Mouse (Mus musculus) liver, embryonic 16.5 days (tissue): ENCODE data around the gene Hsd3b4. TPM values are rescaled to one million over a fixed set of nuclear protein-coding genes. Genes with fewer than 3 reads are reported as not detected.
A peak's percentile ranks its signal among the peaks of the same experiment; 100 is the strongest.
"Not testable (repeated sequence)": the region's sequence is repeated elsewhere in the genome, so short reads cannot be mapped to it uniquely, and the experiment has no call there.

Experiments
- ATAC-seq: fragments of 200-750 bp; cut with Nextera tagmentation; 2 replicates; pipeline ENCODE4 v1.8.0; 2017; ENCODE audit warnings: low read depth, mild to moderate bottlenecking, moderate number of reproducible peaks, moderate library complexity
- H3K27ac ChIP-seq: fragments of 300-500 bp; sonication (generic); 2 replicates; pipeline ENCODE4 v1.5.1; 2014; ENCODE audit warnings: mild to moderate bottlenecking, low read length
- H3K27me3 ChIP-seq: fragments of 300-500 bp; sonication (generic); 2 replicates; pipeline ENCODE4 v1.6.1; 2014; ENCODE audit warnings: low read depth, low read length, mixed read lengths; ENCODE audit not compliant: control insufficient read depth, insufficient read depth
- H3K36me3 ChIP-seq: fragments of 300-500 bp; sonication (generic); 2 replicates; pipeline ENCODE4 v1.6.1; 2014; ENCODE audit warnings: mild to moderate bottlenecking; ENCODE audit not compliant: control insufficient read depth, insufficient read depth
- H3K4me1 ChIP-seq: fragments of 300-500 bp; sonication (generic); 2 replicates; pipeline ENCODE4 v1.6.1; 2014; ENCODE audit warnings: low read depth, low read length, mixed read lengths; ENCODE audit not compliant: control insufficient read depth
- H3K4me2 ChIP-seq: fragments of 300-500 bp; sonication (generic); 2 replicates; pipeline ENCODE4 v1.6.1; 2014; ENCODE audit warnings: low read depth, low read length, mixed read lengths
- H3K4me3 ChIP-seq: fragments of 300-500 bp; sonication (generic); 2 replicates; pipeline ENCODE4 v1.5.1; 2014; ENCODE audit warnings: low read depth, mild to moderate bottlenecking, low read length
- H3K9ac ChIP-seq: fragments of 300-500 bp; sonication (generic); 2 replicates; pipeline ENCODE4 v1.6.1; 2014; ENCODE audit warnings: low read depth, low read length
- H3K9me3 ChIP-seq: fragments of 300-500 bp; sonication (generic); replicated peaks from 2 replicates; pipeline ENCODE4 v1.6.1; 2016; ENCODE audit warnings: low read length; ENCODE audit not compliant: control insufficient read depth
- WGBS: fragments of 180-500 bp; shearing (Covaris S2); extraction: QIAGEN DNeasy Blood & Tissue Kit; methylation state at CpG from one replicate; pipeline ENCODE4 v1.1.7; 2014; ENCODE audit not compliant: insufficient replicate concordance; 5-methylcytosine and 5-hydroxymethylcytosine counted together
- polyA plus RNA-seq: library from polyadenylated mRNA; unstranded; fragments of >200 nt; fragmentation: Nextera tagmentation; extraction: Ambion mirVana; gene quantifications from 2 replicates; pipeline ENCODE4 v1.2.1, GENCODE M21; 2015

The Hsd3b4 gene
- polyA plus RNA-seq, result 0.12 TPM in 1 of 2 replicates, not detected in the other

GRCm38 (mm10) chr3:98510414-98510813, at the start of gene Hsd3b4:
Gene Hsd3b4, minus strand, starts transcription at chr3:98510514.
- H3K4me2 ChIP-seq, H3K4me3 ChIP-seq, H3K27me3 ChIP-seq, H3K9ac ChIP-seq, H3K9me3 ChIP-seq, ATAC-seq, H3K4me1 ChIP-seq, H3K27ac ChIP-seq, H3K36me3 ChIP-seq: not testable (repeated sequence)
- no CpG with 5 or more reads among the region's 1 CpGs for WGBS

DNA sequence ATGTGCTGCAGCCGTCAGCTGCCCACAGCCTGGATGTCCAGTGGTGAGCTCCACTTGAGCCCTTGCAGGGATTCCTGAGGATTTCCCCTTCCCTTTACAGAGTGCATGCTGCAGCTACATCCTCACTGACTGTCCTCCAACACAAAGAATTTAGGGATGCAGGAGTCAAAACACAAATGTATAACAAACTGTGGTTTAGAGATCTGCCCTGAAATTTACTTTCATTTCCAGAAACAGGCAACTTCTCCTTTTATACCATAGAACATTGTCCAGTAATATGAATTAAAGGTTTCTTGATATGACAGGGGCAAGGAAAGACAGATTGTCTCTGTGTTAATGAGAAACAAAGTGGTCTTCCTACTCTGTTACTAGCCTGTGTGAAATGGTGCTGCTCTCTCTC, 40.5 kb upstream of the Hsd3b4 start:
- H3K36me3 ChIP-seq, H3K27ac ChIP-seq, ATAC-seq, H3K4me3 ChIP-seq, H3K4me2 ChIP-seq, H3K27me3 ChIP-seq, H3K4me1 ChIP-seq, H3K9me3 ChIP-seq, H3K9ac ChIP-seq: not testable (repeated sequence)
- WGBS, result no CpG with 5 or more reads among the region's 1 CpGs

DNA sequence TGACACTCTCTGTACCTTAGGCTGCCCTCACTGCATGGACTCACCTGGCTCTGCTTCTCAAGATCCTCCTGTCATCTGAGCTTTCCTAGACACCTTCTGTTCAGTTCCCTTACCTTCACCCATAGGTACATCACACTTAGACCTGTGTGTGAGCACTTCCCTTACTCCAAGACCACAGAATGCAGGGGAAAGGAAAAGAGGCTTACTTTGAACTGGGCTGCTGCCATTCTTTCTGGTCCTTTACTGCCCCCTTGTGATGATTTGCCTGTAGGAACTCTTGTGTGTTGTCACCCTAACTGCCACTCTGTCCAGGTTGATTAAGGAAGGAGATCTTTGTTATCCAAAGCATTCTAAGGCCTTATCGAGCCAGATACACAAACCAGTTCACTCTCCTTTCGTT, 39.9 kb upstream of the Hsd3b4 start:
- not testable (repeated sequence) for H3K9ac ChIP-seq, H3K4me1 ChIP-seq, H3K27me3 ChIP-seq, H3K27ac ChIP-seq, H3K4me2 ChIP-seq, H3K9me3 ChIP-seq, H3K4me3 ChIP-seq, H3K36me3 ChIP-seq
- no CpG with 5 or more reads among the region's 2 CpGs for WGBS
- 0 out of 2 replicates have a peak, but pooled peaks have one; percentile 30 for ATAC-seq

DNA sequence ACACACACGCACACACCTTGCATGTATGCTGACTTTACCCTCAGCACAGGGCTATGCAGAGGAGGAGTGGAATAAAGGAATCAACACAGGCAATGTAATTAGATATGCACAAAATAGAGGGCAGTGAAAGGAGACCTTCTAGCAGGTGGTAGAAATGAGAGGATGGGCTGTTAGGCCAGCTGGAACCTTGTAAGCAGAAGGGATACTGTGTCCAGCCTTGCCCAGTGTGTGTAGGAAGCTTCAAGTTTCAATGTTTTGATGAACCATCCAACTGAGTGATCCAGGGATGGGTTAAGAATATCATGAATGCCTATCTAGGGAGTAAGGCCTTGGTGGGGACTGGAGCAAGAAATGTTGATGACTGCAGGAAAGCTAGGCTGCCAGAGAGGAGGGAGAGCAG, 38.2 kb upstream of the Hsd3b4 start:
- H3K4me3 ChIP-seq, H3K27me3 ChIP-seq, H3K4me1 ChIP-seq, H3K4me2 ChIP-seq, H3K9ac ChIP-seq, H3K36me3 ChIP-seq, H3K9me3 ChIP-seq, ATAC-seq, H3K27ac ChIP-seq: not testable (repeated sequence)
- WGBS, result 60% methylated on average over 1 of the region's 1 CpGs

DNA sequence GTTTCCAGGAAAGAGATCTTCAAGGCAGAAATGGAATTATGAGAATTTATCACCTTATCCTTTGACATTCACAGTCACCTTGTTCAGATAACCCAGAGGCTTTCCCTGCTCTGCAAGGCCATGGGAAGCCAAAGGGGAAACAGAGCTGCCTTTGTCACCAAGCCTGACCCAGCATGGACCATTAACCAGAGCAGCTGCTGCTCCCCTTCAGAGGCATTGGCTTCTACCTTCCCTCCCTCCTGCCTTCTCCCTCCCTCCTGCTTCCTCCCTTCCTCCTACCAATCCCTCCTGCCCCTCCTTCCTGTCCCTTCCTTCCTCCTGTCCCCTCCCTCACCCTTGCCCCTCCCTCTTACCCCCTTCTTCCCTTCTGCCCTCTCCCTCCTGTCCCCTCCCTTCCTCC, 37.3 kb upstream of the Hsd3b4 start:
- H3K27me3 ChIP-seq, H3K4me3 ChIP-seq, H3K36me3 ChIP-seq, ATAC-seq, H3K4me1 ChIP-seq, H3K9ac ChIP-seq, H3K4me2 ChIP-seq, H3K27ac ChIP-seq, H3K9me3 ChIP-seq: not testable (repeated sequence)

GRCm38 (mm10) chr3:98524978-98525377, 14.7 kb upstream of the Hsd3b4 start:
- H3K27me3 ChIP-seq, H3K36me3 ChIP-seq, H3K4me1 ChIP-seq, H3K9ac ChIP-seq, H3K27ac ChIP-seq, H3K4me3 ChIP-seq, H3K4me2 ChIP-seq, H3K9me3 ChIP-seq: not testable (repeated sequence)
- peak; percentile 70 for ATAC-seq

DNA sequence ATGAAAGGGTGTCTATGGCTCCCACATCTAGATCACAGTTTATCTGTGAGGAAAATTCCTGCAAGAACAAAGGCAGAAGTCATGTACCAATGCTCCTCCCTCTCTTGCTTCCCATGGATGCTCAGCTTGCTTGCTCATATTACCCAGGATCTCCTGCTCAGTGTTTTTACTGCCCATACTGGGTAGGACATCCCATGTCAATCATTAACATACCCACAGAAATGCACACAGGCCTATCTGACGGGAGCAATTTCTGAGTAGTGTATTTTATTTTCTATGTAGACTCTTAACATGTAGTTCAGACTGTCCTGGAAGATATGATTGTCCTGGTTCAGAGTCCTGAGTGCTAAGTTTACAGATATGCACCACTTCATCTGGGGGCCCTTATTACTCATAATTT, 14.2 kb upstream of the Hsd3b4 start:
- no CpG with 5 or more reads among the region's 1 CpGs for WGBS
- not testable (repeated sequence) for H3K9ac ChIP-seq, H3K9me3 ChIP-seq, H3K4me3 ChIP-seq, H3K36me3 ChIP-seq, H3K27me3 ChIP-seq, H3K4me1 ChIP-seq, H3K4me2 ChIP-seq, H3K27ac ChIP-seq
- peak; percentile 68 for ATAC-seq

DNA sequence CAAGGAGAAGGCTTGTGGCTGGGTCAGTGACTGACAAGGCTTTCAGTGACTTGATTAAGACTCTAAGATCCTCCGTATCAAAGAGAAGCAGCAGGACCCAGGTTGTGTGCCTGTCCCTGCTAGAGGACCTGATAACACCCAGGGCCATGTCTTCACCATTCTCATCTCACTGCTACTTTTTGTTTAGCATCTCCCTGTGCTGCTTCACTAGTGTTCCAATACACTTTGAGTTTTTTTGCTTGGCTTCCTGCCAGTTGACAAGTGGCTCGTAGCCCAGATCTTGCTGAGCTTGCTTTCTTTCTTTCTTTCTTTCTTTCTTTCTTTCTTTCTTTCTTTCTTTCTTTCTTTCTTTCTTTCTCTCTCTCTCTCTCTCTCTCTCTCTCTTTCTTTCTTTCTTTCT, 12.5 kb upstream of the Hsd3b4 start:
- not testable (repeated sequence) for H3K27ac ChIP-seq, ATAC-seq, H3K9ac ChIP-seq, H3K36me3 ChIP-seq, H3K4me3 ChIP-seq, H3K27me3 ChIP-seq, H3K4me2 ChIP-seq, H3K9me3 ChIP-seq, H3K4me1 ChIP-seq
- 36% methylated on average over 1 of the region's 2 CpGs for WGBS

- WGBS, result no CpG with 5 or more reads among the region's 5 CpGs
- not testable (repeated sequence) for H3K4me3 ChIP-seq, H3K27ac ChIP-seq, H3K9me3 ChIP-seq, H3K9ac ChIP-seq, H3K4me1 ChIP-seq, H3K36me3 ChIP-seq, H3K4me2 ChIP-seq, H3K27me3 ChIP-seq
- ATAC-seq, result peak; percentile 69
These were observed 3.1 kb downstream of the Hsd3b4 start for GRCm38 (mm10) chr3:98507229-98507628.

- not testable (repeated sequence) for H3K27me3 ChIP-seq, H3K9me3 ChIP-seq, ATAC-seq, H3K9ac ChIP-seq, H3K36me3 ChIP-seq, H3K4me3 ChIP-seq, H3K27ac ChIP-seq, H3K4me2 ChIP-seq, H3K4me1 ChIP-seq
These were observed 12.9 kb downstream of the Hsd3b4 start for GRCm38 (mm10) chr3:98497401-98497800.
